Mouse (Mus musculus): ENCODE results near the gene Arhgap21. TPM values are rescaled to one million over a fixed set of nuclear protein-coding genes. Genes with fewer than 3 reads are reported as not detected.

Arhgap21 gene
- polyA plus RNA-seq, 1 experiment from 2014 or later: 56.9 TPM

- DNase-seq (ENCODE audit: low spot score, missing footprints) (peak; percentile 96), ATAC-seq (ENCODE audit: low FRiP score) (peak; percentile 96)
- peak overlapping the region; percentile 100 for H3K9ac ChIP-seq (ENCODE audit: low read length)
- H3K27me3 ChIP-seq (ENCODE audit: control insufficient read depth, insufficient read depth, low read length): no peaks in the 10 kb centered on the region
- no peaks in the 10 kb centered on the region for H3K9me3 ChIP-seq (ENCODE audit: control insufficient read depth, low read length)
- peak overlapping the region; percentile 86 for H3K4me2 ChIP-seq
- peak overlapping the region; percentile 77 for H3K4me3 ChIP-seq (ENCODE audit: low read depth, low read length)
- WGBS: under 1% methylated on average over 44 of the region's 49 CpGs
- no peaks in the 10 kb centered on the region for H3K36me3 ChIP-seq (ENCODE audit: control insufficient read depth, insufficient read depth, low read length)
- H3K27ac ChIP-seq (ENCODE audit: low read depth, low read length): peak overlapping the region; percentile 99
- H3K4me1 ChIP-seq (ENCODE audit: control insufficient read depth, insufficient read depth, low read length): peaks cover 17% of the 10 kb centered on the region
These were observed 820 bp upstream of the Arhgap21 start for GRCm38 (mm10) chr2:20969201-20970200.

- under 1% methylated on average over 57 of the region's 57 CpGs for WGBS
- ATAC-seq (ENCODE audit: low FRiP score): no peak
- no peaks in the 10 kb centered on the region for H3K9me3 ChIP-seq (ENCODE audit: control insufficient read depth, low read length)
These were observed 882 bp downstream of the Arhgap21 start for GRCm38 (mm10) chr2:20967646-20968351.

GRCm38 (mm10) chr2:20967101-20967645, 1.5 kb downstream of the Arhgap21 start:
- WGBS: under 1% methylated on average over 13 of the region's 13 CpGs
- Histone ChIP-seq H3K9me3 (ENCODE audit: control insufficient read depth, low read length) (no peaks in the 10 kb centered on the region), H3K9ac (ENCODE audit: low read length) (peak overlapping the region; percentile 100), H3K4me1 (ENCODE audit: control insufficient read depth, insufficient read depth, low read length) (peaks cover 31% of the 10 kb centered on the region), H3K36me3 (ENCODE audit: control insufficient read depth, insufficient read depth, low read length) (no peaks in the 10 kb centered on the region), H3K27ac (ENCODE audit: low read depth, low read length) (peak overlapping the region; percentile 99), H3K4me2 (peak overlapping the region; percentile 86), H3K4me3 (ENCODE audit: low read depth, low read length) (peak overlapping the region; percentile 77), H3K27me3 (ENCODE audit: control insufficient read depth, insufficient read depth, low read length) (no peaks in the 10 kb centered on the region)
- ATAC-seq (ENCODE audit: low FRiP score) (no peak), DNase-seq (ENCODE audit: low spot score, missing footprints) (peak; percentile 93)

More at GRCm38 (mm10) chr2:20967646-20968351, 882 bp downstream of the Arhgap21 start:
- H3K4me2 ChIP-seq: peak overlapping the region; percentile 86
- peak overlapping the region; percentile 99 for H3K27ac ChIP-seq (ENCODE audit: low read depth, low read length)
- H3K4me1 ChIP-seq (ENCODE audit: control insufficient read depth, insufficient read depth, low read length): peaks cover 27% of the 10 kb centered on the region
- H3K9ac ChIP-seq (ENCODE audit: low read length): peak overlapping the region; percentile 100
- peak; percentile 96 for DNase-seq (ENCODE audit: low spot score, missing footprints)
- peak overlapping the region; percentile 77 for H3K4me3 ChIP-seq (ENCODE audit: low read depth, low read length)
- no peaks in the 10 kb centered on the region for H3K27me3 ChIP-seq (ENCODE audit: control insufficient read depth, insufficient read depth, low read length)
- H3K36me3 ChIP-seq (ENCODE audit: control insufficient read depth, insufficient read depth, low read length): no peaks in the 10 kb centered on the region

GRCm38 (mm10) chr2:20966176-20967100, 2.2 kb downstream of the Arhgap21 start:
- Histone ChIP-seq H3K4me2 (peak overlapping the region; percentile 86), H3K27ac (ENCODE audit: low read depth, low read length) (peak overlapping the region; percentile 22), H3K9ac (ENCODE audit: low read length) (peak overlapping the region; percentile 100), H3K36me3 (ENCODE audit: control insufficient read depth, insufficient read depth, low read length) (no peaks in the 10 kb centered on the region), H3K4me1 (ENCODE audit: control insufficient read depth, insufficient read depth, low read length) (peaks cover 37% of the 10 kb centered on the region), H3K9me3 (ENCODE audit: control insufficient read depth, low read length) (no peaks in the 10 kb centered on the region), H3K27me3 (ENCODE audit: control insufficient read depth, insufficient read depth, low read length) (no peaks in the 10 kb centered on the region), H3K4me3 (ENCODE audit: low read depth, low read length) (peak overlapping the region; percentile 77)
- ATAC-seq (ENCODE audit: low FRiP score): no peak
- DNase-seq (ENCODE audit: low spot score, missing footprints): peak; percentile 89
- WGBS: 30% methylated on average over 18 of the region's 18 CpGs

- H3K9me3 ChIP-seq (ENCODE audit: control insufficient read depth, low read length): no peaks in the 10 kb centered on the region
- H3K27me3 ChIP-seq (ENCODE audit: control insufficient read depth, insufficient read depth, low read length): no peaks in the 10 kb centered on the region
- H3K4me1 ChIP-seq (ENCODE audit: control insufficient read depth, insufficient read depth, low read length): peaks cover 44% of the 10 kb centered on the region
- peak overlapping the region; percentile 50; the same call in 1 of the 2 replicates for H3K9ac ChIP-seq (ENCODE audit: low read length)
- DNase-seq (ENCODE audit: low spot score, missing footprints) (peak; percentile 81), ATAC-seq (ENCODE audit: low FRiP score) (no peak)
- H3K4me3 ChIP-seq (ENCODE audit: low read depth, low read length): peak overlapping the region; percentile 77
- no peaks in the 10 kb centered on the region for H3K36me3 ChIP-seq (ENCODE audit: control insufficient read depth, insufficient read depth, low read length)
- peak overlapping the region; percentile 86 for H3K4me2 ChIP-seq
- H3K27ac ChIP-seq (ENCODE audit: low read depth, low read length): no peak overlapping the region
- WGBS: 87% methylated on average over 3 of the region's 3 CpGs
These were observed 3.3 kb downstream of the Arhgap21 start for GRCm38 (mm10) chr2:20965361-20965760.

GRCm38 (mm10) chr2:20964461-20964860, 4.2 kb downstream of the Arhgap21 start:
- H3K27me3 ChIP-seq (ENCODE audit: control insufficient read depth, insufficient read depth, low read length): no peaks in the 10 kb centered on the region
- H3K9me3 ChIP-seq (ENCODE audit: control insufficient read depth, low read length): no peaks in the 10 kb centered on the region
- DNase-seq (ENCODE audit: low spot score, missing footprints) (peak; percentile 86), ATAC-seq (ENCODE audit: low FRiP score) (no peak)
- H3K4me1 ChIP-seq (ENCODE audit: control insufficient read depth, insufficient read depth, low read length): peaks cover 47% of the 10 kb centered on the region
- no peak overlapping the region for H3K4me3 ChIP-seq (ENCODE audit: low read depth, low read length)
- H3K36me3 ChIP-seq (ENCODE audit: control insufficient read depth, insufficient read depth, low read length): no peaks in the 10 kb centered on the region
- H3K9ac ChIP-seq (ENCODE audit: low read length): no peak overlapping the region
- no peak overlapping the region for H3K27ac ChIP-seq (ENCODE audit: low read depth, low read length)
- H3K4me2 ChIP-seq: peak overlapping the region; percentile 34

- no peak overlapping the region for H3K4me3 ChIP-seq (ENCODE audit: low read depth, low read length)
- no peaks in the 10 kb centered on the region for H3K27me3 ChIP-seq (ENCODE audit: control insufficient read depth, insufficient read depth, low read length)
- no peak overlapping the region for H3K9ac ChIP-seq (ENCODE audit: low read length)
- H3K27ac ChIP-seq (ENCODE audit: low read depth, low read length): no peak overlapping the region
- no peaks in the 10 kb centered on the region for H3K9me3 ChIP-seq (ENCODE audit: control insufficient read depth, low read length)
- WGBS: 86% methylated on average over 5 of the region's 5 CpGs
- no peak for ATAC-seq (ENCODE audit: low FRiP score)
- no peak overlapping the region; the same call in 1 of the 2 replicates for H3K4me2 ChIP-seq
- DNase-seq (ENCODE audit: low spot score, missing footprints): peak; percentile 85
- H3K36me3 ChIP-seq (ENCODE audit: control insufficient read depth, insufficient read depth, low read length): no peaks in the 10 kb centered on the region
- H3K4me1 ChIP-seq (ENCODE audit: control insufficient read depth, insufficient read depth, low read length): peaks cover 47% of the 10 kb centered on the region
These were observed 5.4 kb downstream of the Arhgap21 start for GRCm38 (mm10) chr2:20963226-20963805.

- WGBS: 48% methylated on average over 2 of the region's 2 CpGs
- no peaks in the 10 kb centered on the region for H3K36me3 ChIP-seq (ENCODE audit: control insufficient read depth, insufficient read depth, low read length)
- no peak overlapping the region for H3K9ac ChIP-seq (ENCODE audit: low read length)
- no peak overlapping the region for H3K27ac ChIP-seq (ENCODE audit: low read depth, low read length)
- no peak for DNase-seq (ENCODE audit: low spot score, missing footprints)
- no peak for ATAC-seq (ENCODE audit: low FRiP score)
- peaks cover 47% of the 10 kb centered on the region for H3K4me1 ChIP-seq (ENCODE audit: control insufficient read depth, insufficient read depth, low read length)
- H3K27me3 ChIP-seq (ENCODE audit: control insufficient read depth, insufficient read depth, low read length): no peaks in the 10 kb centered on the region
- H3K9me3 ChIP-seq (ENCODE audit: control insufficient read depth, low read length): no peaks in the 10 kb centered on the region
- no peak overlapping the region for H3K4me3 ChIP-seq (ENCODE audit: low read depth, low read length)
- no peak overlapping the region for H3K4me2 ChIP-seq
These were observed 6.4 kb downstream of the Arhgap21 start for GRCm38 (mm10) chr2:20962284-20962683.
